Mouse (Mus musculus): Measurements from ENCODE around the gene Olfr224. TPM values are rescaled to one million over a fixed set of nuclear protein-coding genes. Genes with fewer than 3 reads are reported as not detected.
"Not testable (repeated sequence)": the region's sequence is repeated elsewhere in the genome, so short reads cannot be mapped to it uniquely, and the experiment has no call there.

The Olfr224 gene
- polyA plus RNA-seq, 1 experiment from 2014 or later: not detected

DNA sequence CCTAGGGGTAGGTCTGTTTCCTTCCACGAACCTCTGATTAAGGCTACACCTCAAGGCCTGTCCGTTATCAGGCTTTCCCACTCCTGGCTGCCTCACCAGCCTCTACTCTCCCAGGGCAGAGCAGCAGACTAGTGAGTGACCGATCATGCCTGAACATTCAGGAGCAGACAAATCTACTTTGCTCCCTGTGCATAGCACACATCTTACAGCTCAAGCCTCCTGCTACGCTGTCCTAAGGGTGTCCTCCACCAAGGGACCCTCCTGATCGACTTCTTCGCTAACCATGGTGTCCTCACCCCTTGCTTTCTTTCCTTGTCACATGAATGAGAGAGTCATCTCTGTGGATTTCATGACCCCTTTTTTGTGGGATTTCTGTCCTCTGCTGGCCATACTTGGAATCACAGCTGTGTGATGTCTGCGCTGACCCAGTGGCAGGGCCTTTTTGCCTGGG lies 17.6 kb upstream of the Olfr224 start:
- WGBS (ENCODE audit: missing documents): 78% methylated on average over 7 of the region's 7 CpGs
- H3K4me3 ChIP-seq (ENCODE audit: inconsistent target): no peak overlapping the region
- no peaks in the 10 kb centered on the region for H3K36me3 ChIP-seq (ENCODE audit: inconsistent target)
- H3K27ac ChIP-seq: no peak overlapping the region
- H3K79me2 ChIP-seq (ENCODE audit: inconsistent target): no peaks in the 10 kb centered on the region

- Histone ChIP-seq H3K79me2 (ENCODE audit: inconsistent target) (no peaks in the 10 kb centered on the region), H3K36me3 (ENCODE audit: inconsistent target) (no peaks in the 10 kb centered on the region), H3K4me3 (ENCODE audit: inconsistent target) (no peak overlapping the region), H3K27ac (no peak overlapping the region)
- WGBS (ENCODE audit: missing documents): 74% methylated on average over 7 of the region's 8 CpGs
These were observed 8.3 kb upstream of the Olfr224 start for GRCm38 (mm10) chr11:58578636-58579035.

DNA sequence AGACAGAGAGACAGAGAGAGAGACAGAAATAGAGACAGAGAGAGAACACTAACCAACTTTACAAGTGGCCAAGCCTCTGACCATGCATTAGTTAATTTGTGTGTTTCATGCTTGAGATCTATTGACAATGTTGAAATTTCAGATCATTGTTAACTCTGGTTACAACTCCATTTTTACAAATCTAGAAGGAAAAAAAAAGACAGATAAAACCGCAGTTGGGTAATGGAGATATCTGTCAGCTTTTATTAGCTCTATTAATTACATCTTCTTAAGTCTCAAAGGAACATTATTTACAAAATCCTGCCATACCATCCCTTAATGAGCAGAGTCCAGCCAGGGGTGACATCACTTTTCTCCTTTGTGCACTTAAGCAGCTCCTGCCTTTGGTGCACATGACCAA lies 7.1 kb upstream of the Olfr224 start, which contains the start of gene Olfr325:
Olfr325 (plus strand) TSS at position 301 of the 400 bp plus-strand sequence.
- Histone ChIP-seq H3K36me3 (ENCODE audit: inconsistent target) (no peaks in the 10 kb centered on the region), H3K79me2 (ENCODE audit: inconsistent target) (no peaks in the 10 kb centered on the region), H3K27ac (no peak within 1 kb of the TSS), H3K4me3 (ENCODE audit: inconsistent target) (no peak within 1 kb of the TSS)
- 92% methylated on average over 1 of the region's 1 CpGs for WGBS (ENCODE audit: missing documents)

DNA sequence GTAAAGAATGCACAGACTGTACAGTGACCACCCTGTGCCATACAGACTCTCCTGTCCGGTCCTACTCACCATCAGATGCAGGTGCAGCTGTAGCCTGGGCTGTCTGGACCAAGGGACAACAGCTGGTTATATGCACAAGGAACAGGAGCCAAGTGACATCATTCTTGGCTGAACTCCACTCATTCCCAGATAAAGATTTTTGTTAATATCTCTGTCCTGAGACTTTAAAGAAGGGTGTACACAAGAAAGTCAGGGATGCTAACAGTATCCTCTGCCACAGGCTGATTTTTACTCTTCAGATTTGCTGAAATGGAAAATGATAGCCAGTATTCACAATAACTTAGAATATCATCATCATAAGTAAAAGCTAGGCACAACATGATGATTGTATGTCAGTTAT lies 14.8 kb downstream of the Olfr224 start, which contains the start of gene Olfr328:
Olfr328 (minus strand) TSS at position 101 of the 400 bp plus-strand sequence.
- Histone ChIP-seq H3K36me3 (ENCODE audit: inconsistent target) (no peaks in the 10 kb centered on the region), H3K79me2 (ENCODE audit: inconsistent target) (no peaks in the 10 kb centered on the region), H3K4me3 (ENCODE audit: inconsistent target) (no peak within 1 kb of the TSS), H3K27ac (no peak within 1 kb of the TSS)
- WGBS (ENCODE audit: missing documents): 92% methylated on average over 1 of the region's 1 CpGs

GRCm38 (mm10) chr11:58546322-58546721 lies 24.0 kb downstream of the Olfr224 start, which contains the start of gene Olfr329-ps:
Gene Olfr329-ps, minus strand, starts transcription at chr11:58546422.
- H3K79me2 ChIP-seq (ENCODE audit: inconsistent target): no peaks in the 10 kb centered on the region
- H3K27ac ChIP-seq: no peak within 1 kb of the TSS
- H3K4me3 ChIP-seq (ENCODE audit: inconsistent target): no peak within 1 kb of the TSS
- H3K36me3 ChIP-seq (ENCODE audit: inconsistent target): no peaks in the 10 kb centered on the region
- WGBS (ENCODE audit: missing documents): 88% methylated on average over 5 of the region's 5 CpGs

GRCm38 (mm10) chr11:58534736-58535135 lies 35.6 kb downstream of the Olfr224 start, which contains the start of gene Olfr330:
Gene Olfr330, minus strand, starts transcription at chr11:58534836.
- not testable (repeated sequence) for H3K4me3 ChIP-seq (ENCODE audit: inconsistent target); H3K79me2 ChIP-seq (ENCODE audit: inconsistent target); H3K36me3 ChIP-seq (ENCODE audit: inconsistent target); H3K27ac ChIP-seq

- H3K36me3 ChIP-seq (ENCODE audit: inconsistent target); H3K27ac ChIP-seq; H3K4me3 ChIP-seq (ENCODE audit: inconsistent target); H3K79me2 ChIP-seq (ENCODE audit: inconsistent target): not testable (repeated sequence)
- 94% methylated on average over 2 of the region's 9 CpGs for WGBS (ENCODE audit: missing documents)
These were observed 50.6 kb downstream of the Olfr224 start for GRCm38 (mm10) chr11:58519756-58520155.

- H3K36me3 ChIP-seq (ENCODE audit: inconsistent target); H3K4me3 ChIP-seq (ENCODE audit: inconsistent target); H3K79me2 ChIP-seq (ENCODE audit: inconsistent target); H3K27ac ChIP-seq: not testable (repeated sequence)
- 92% methylated on average over 13 of the region's 18 CpGs for WGBS (ENCODE audit: missing documents)
These were observed 51.4 kb downstream of the Olfr224 start for GRCm38 (mm10) chr11:58518916-58519315.

Other genes starting within 250 kb of the Olfr224 start
- gene Zfp672, start 240.2 kb downstream of the Olfr224 start, polyA plus RNA-seq (2018): 7.9 to 19.4 TPM (median 9.7 TPM) in 3 replicates
- 6.4 to 11.1 TPM (median 8.6 TPM) in 3 replicates for gene Sh3bp5l, start 239.8 kb downstream of the Olfr224 start, polyA plus RNA-seq (2018)
- gene Lypd8, start 191.5 kb downstream of the Olfr224 start, polyA plus RNA-seq (2018): not detected in 3 replicates
- gene 1810065E05Rik, start 149.4 kb downstream of the Olfr224 start, polyA plus RNA-seq (2018): not detected in 3 replicates
- not detected in 3 replicates for gene Gm12253, start 138.0 kb downstream of the Olfr224 start, polyA plus RNA-seq (2018)
- not detected in 3 replicates for gene Lypd9, start 117.6 kb downstream of the Olfr224 start, polyA plus RNA-seq (2018)
- gene Olfr30, start 108.3 kb downstream of the Olfr224 start, polyA plus RNA-seq (2018): not detected in 3 replicates
- not detected in 3 replicates for gene Olfr332, start 78.0 kb downstream of the Olfr224 start, polyA plus RNA-seq (2018)
- not detected in 3 replicates for gene Olfr331, start 68.0 kb downstream of the Olfr224 start, polyA plus RNA-seq (2018)
- gene Olfr330, start 35.7 kb downstream of the Olfr224 start, polyA plus RNA-seq (2018): not detected in 3 replicates
- not detected in 3 replicates for gene Olfr329-ps, start 24.1 kb downstream of the Olfr224 start, polyA plus RNA-seq (2018)
- gene Olfr328, start 14.9 kb downstream of the Olfr224 start, polyA plus RNA-seq (2018): not detected in 3 replicates
- not detected in 3 replicates for gene Olfr325, start 7.2 kb upstream of the Olfr224 start, polyA plus RNA-seq (2018)
- gene Olfr324, start 24.6 kb upstream of the Olfr224 start, polyA plus RNA-seq (2018): not detected in 3 replicates
- gene 2210407C18Rik, start 45.5 kb upstream of the Olfr224 start, polyA plus RNA-seq (2018): 0.59 TPM in 1 of 3 replicates, not detected in the others
- not detected in 3 replicates for gene Olfr323, start 59.9 kb upstream of the Olfr224 start, polyA plus RNA-seq (2018)
- gene Trim58, start 69.9 kb upstream of the Olfr224 start, polyA plus RNA-seq (2018): not detected in 3 replicates
- gene Olfr322, start 88.2 kb upstream of the Olfr224 start, polyA plus RNA-seq (2018): not detected in 3 replicates
- not detected in 3 replicates for gene Olfr320, start 110.5 kb upstream of the Olfr224 start, polyA plus RNA-seq (2018)
- gene Olfr319, start 128.6 kb upstream of the Olfr224 start, polyA plus RNA-seq (2018): not detected in 3 replicates
- gene Olfr318, start 153.5 kb upstream of the Olfr224 start, polyA plus RNA-seq (2018): not detected in 3 replicates
- not detected in 3 replicates for gene Olfr317, start 168.7 kb upstream of the Olfr224 start, polyA plus RNA-seq (2018)
- gene Olfr316, start 182.2 kb upstream of the Olfr224 start, polyA plus RNA-seq (2018): not detected in 3 replicates
- not detected in 3 replicates for gene Olfr315, start 202.6 kb upstream of the Olfr224 start, polyA plus RNA-seq (2018)
- not detected in 3 replicates for gene Olfr314, start 212.4 kb upstream of the Olfr224 start, polyA plus RNA-seq (2018)
- gene Fam183b, start 231.4 kb upstream of the Olfr224 start, polyA plus RNA-seq (2018): not detected in 3 replicates
- gene Olfr313, start 244.4 kb upstream of the Olfr224 start, polyA plus RNA-seq (2018): not detected in 3 replicates

All from macrophage (primary cell).